Mouse (Mus musculus) embryonic facial prominence, embryonic 11.5 days (tissue): ENCODE data around the gene Tmem88b. TPM values are rescaled to one million over a fixed set of nuclear protein-coding genes. Genes with fewer than 3 reads are reported as not detected.
"Not testable (repeated sequence)": the region's sequence is repeated elsewhere in the genome, so short reads cannot be mapped to it uniquely, and the experiment has no call there.

Source experiments
- ATAC-seq: fragments of 200-750 bp; cut with Nextera tagmentation; replicated peaks from 2 replicates; pipeline ENCODE4 v1.8.0; 2017; ENCODE audit warnings: low read depth; ENCODE audit not compliant: insufficient number of reproducible peaks, low FRiP score, low TSS enrichment
- DNase-seq: peaks from one replicate; pipeline ENCODE4 v3.0.0-alpha.2; 2015; ENCODE audit warnings: low spot score
- H3K27ac ChIP-seq: fragments of 300-500 bp; sonication (generic); replicated peaks from 2 replicates; pipeline ENCODE4 v1.5.1; 2014; ENCODE audit warnings: mild to moderate bottlenecking, low read depth, low read length, control low read depth
- H3K27me3 ChIP-seq: fragments of 300-500 bp; sonication (generic); 2 replicates; pipeline ENCODE4 v1.6.1; 2014; ENCODE audit warnings: mild to moderate bottlenecking, low read length, moderate library complexity, mixed read lengths; ENCODE audit not compliant: control insufficient read depth, insufficient read depth
- H3K36me3 ChIP-seq: fragments of 300-500 bp; sonication (generic); replicated peaks from 2 replicates; pipeline ENCODE4 v1.6.1; 2014; ENCODE audit warnings: low read depth, mild to moderate bottlenecking, low read length, moderate library complexity, mixed read lengths; ENCODE audit not compliant: control insufficient read depth, insufficient read depth
- H3K4me1 ChIP-seq: fragments of 300-500 bp; sonication (generic); 2 replicates; pipeline ENCODE4 v1.6.1; 2014; ENCODE audit warnings: low read length, mixed read lengths; ENCODE audit not compliant: control insufficient read depth, insufficient read depth
- H3K4me2 ChIP-seq: fragments of 300-500 bp; sonication (generic); 2 replicates; pipeline ENCODE4 v1.6.1; 2014; ENCODE audit warnings: low read depth, mild to moderate bottlenecking, control low read depth, low read length, moderate library complexity
- H3K4me3 ChIP-seq: fragments of 300-500 bp; sonication (generic); 2 replicates; pipeline ENCODE4 v1.5.1; 2014; ENCODE audit warnings: low read depth, low read length, control low read depth
- H3K9ac ChIP-seq: fragments of 300-500 bp; sonication (generic); replicated peaks from 2 replicates; pipeline ENCODE4 v1.6.1; 2014; ENCODE audit warnings: mild to moderate bottlenecking, control low read depth, low read length
- H3K9me3 ChIP-seq: fragments of 300-500 bp; sonication (generic); replicated peaks from 2 replicates; pipeline ENCODE4 v1.6.1; 2016; ENCODE audit warnings: mild to moderate bottlenecking, low read length, inconsistent platforms, mixed read lengths; ENCODE audit not compliant: control insufficient read depth
- WGBS: fragments of 180-500 bp; shearing (Covaris S2); extraction: QIAGEN DNeasy Blood & Tissue Kit; methylation state at CpG from one replicate; pipeline ENCODE4 v1.1.7; 2014; 5-methylcytosine and 5-hydroxymethylcytosine counted together
- polyA plus RNA-seq: library from polyadenylated mRNA; unstranded; fragments of >200 nt; fragmentation: Nextera tagmentation; extraction: Ambion mirVana; gene quantifications from 2 replicates; pipeline ENCODE4 v1.2.1, GENCODE M21; 2014

The Tmem88b gene
- polyA plus RNA-seq, 1 experiment from 2014 or later: 0.18 TPM

DNA sequence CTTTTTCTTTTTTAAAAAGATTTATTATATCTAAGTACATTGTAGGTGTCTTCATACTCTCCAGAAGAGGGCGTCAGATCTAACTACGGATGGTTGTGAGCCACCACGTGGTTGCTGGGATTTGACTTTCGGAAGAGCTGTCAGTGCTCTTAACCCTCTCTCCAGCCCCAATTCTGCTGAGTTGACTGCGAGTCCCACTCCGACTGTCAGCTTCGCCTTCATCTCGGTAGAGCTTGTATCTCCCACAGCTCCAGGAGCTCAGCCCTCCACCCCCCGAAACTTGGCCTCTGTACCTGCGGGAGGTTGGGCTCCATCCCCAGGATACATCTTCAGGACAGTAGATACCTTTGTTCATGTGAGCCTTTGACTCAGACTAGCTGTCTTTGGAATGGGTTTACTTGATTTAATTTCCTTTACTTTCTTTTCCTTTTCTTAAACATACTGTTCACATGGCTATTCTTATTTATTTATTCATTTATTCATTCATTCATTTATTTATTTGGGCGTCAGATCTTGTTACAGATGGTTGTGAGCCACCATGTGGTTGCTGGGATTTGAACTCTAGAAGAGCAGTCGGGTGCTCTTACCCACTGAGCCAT lies 17.2 kb upstream of the Tmem88b start, which contains the start of gene Mrpl20:
Mrpl20 (plus strand) TSS at position 138 of the 599 bp plus-strand sequence.
- Histone ChIP-seq H3K27ac (0 out of 2 replicates have a peak within 1 kb of the TSS, but pooled peaks have one; percentile 35), H3K4me2 (peak within 1 kb of the TSS; percentile 60), H3K9me3 (no peaks in the 10 kb centered on the region), H3K9ac (peak within 1 kb of the TSS; percentile 85), H3K4me3 (peak within 1 kb of the TSS; percentile 82), H3K36me3 (no peaks in the 10 kb centered on the region; the same call in 1 of the 2 replicates), H3K27me3 (no peaks in the 10 kb centered on the region), H3K4me1 (no peaks in the 10 kb centered on the region; the same call in 1 of the 2 replicates)
- 8% methylated on average over 12 of the region's 12 CpGs for WGBS
- DNase-seq (peak; percentile 52), ATAC-seq (peak; percentile 32; the same call in 1 of the 2 replicates)

GRCm38 (mm10) chr4:155802075-155802474 lies 16.4 kb upstream of the Tmem88b start:
- Histone ChIP-seq H3K9me3 (no peaks in the 10 kb centered on the region), H3K9ac (no peak overlapping the region), H3K4me3 (no peak overlapping the region), H3K4me1 (no peaks in the 10 kb centered on the region; the same call in 1 of the 2 replicates), H3K4me2 (no peak overlapping the region), H3K27ac (no peak overlapping the region), H3K36me3 (no peaks in the 10 kb centered on the region), H3K27me3 (no peaks in the 10 kb centered on the region)
- DNase-seq: no peak
- no peak for ATAC-seq
- WGBS: 95% methylated on average over 1 of the region's 1 CpGs

DNA sequence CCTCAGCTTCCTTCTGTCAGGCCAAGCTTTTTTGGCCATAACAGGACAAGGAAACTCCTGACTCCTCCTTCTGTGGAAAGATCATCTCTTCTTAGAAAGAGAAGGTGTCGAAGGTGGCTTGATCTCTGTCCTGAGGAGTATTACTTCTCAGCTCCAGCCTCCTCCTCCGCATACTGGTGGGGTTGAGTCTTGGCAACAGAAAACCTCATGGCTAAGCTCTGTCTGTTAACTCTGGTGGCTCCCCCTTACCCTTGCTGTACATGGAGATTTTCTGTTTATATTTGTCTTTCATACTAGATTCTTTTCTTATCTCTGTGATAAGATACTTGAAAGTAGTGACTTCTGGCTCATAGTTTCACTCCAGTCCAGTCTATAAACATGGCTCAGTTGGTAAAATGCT lies 8.1 kb upstream of the Tmem88b start:
- no peaks in the 10 kb centered on the region for H3K9me3 ChIP-seq
- DNase-seq (no peak), ATAC-seq (no peak)
- WGBS: 82% methylated on average over 2 of the region's 2 CpGs
- H3K4me1 ChIP-seq: no peaks in the 10 kb centered on the region
- no peak overlapping the region for H3K4me3 ChIP-seq
- H3K27ac ChIP-seq: no peak overlapping the region
- no peak overlapping the region for H3K9ac ChIP-seq
- H3K36me3 ChIP-seq: no peaks in the 10 kb centered on the region
- H3K4me2 ChIP-seq: no peak overlapping the region
- no peaks in the 10 kb centered on the region for H3K27me3 ChIP-seq

DNA sequence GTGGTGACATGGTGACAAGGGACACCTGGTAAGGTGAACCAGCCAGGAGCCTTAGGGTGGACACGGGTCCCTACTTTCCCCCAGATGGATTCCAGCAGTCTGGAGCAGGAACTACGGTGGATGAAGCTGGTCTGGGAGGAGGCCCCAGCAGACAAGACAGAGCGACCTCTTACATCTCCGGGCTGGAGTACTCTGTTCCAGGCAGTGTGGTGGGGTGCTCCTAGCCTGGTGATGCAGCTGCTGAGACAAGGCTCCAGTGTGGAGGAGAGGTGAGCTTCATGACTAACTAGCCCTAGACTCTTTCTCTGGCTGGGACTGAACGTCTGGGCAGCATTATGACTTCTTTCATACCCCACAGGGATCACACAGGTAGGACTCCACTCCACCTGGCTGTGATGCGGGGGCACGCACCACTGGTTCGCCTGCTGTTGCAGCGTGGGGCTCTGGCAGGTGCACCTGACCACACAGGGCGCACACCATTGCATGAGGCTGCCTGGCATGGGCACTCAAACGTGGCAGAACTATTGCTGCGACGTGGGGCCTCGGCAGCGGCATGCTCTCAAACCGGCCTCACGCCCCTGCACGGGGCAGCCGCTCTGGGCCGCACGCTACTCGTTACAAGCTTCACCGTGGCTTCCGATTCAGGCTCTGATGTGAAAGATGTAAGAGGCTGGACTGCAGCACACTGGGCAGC lies 5.7 kb upstream of the Tmem88b start:
- no peak for ATAC-seq
- Histone ChIP-seq H3K4me2 (no peak overlapping the region), H3K4me3 (no peak overlapping the region), H3K27me3 (no peaks in the 10 kb centered on the region), H3K27ac (no peak overlapping the region), H3K36me3 (no peaks in the 10 kb centered on the region), H3K9ac (no peak overlapping the region), H3K4me1 (no peaks in the 10 kb centered on the region), H3K9me3 (no peaks in the 10 kb centered on the region)
- DNase-seq: no peak
- 74% methylated on average over 24 of the region's 24 CpGs for WGBS

- Histone ChIP-seq H3K4me1 (no peaks in the 10 kb centered on the region), H3K9me3 (no peaks in the 10 kb centered on the region), H3K27ac (no peak overlapping the region), H3K4me3 (no peak overlapping the region), H3K27me3 (no peaks in the 10 kb centered on the region), H3K36me3 (no peaks in the 10 kb centered on the region), H3K4me2 (no peak overlapping the region), H3K9ac (no peak overlapping the region)
- DNase-seq: no peak
- 68% methylated on average over 3 of the region's 3 CpGs for WGBS
- no peak for ATAC-seq
Measured at GRCm38 (mm10) chr4:155790650-155791161, 5.0 kb upstream of the Tmem88b start.

DNA sequence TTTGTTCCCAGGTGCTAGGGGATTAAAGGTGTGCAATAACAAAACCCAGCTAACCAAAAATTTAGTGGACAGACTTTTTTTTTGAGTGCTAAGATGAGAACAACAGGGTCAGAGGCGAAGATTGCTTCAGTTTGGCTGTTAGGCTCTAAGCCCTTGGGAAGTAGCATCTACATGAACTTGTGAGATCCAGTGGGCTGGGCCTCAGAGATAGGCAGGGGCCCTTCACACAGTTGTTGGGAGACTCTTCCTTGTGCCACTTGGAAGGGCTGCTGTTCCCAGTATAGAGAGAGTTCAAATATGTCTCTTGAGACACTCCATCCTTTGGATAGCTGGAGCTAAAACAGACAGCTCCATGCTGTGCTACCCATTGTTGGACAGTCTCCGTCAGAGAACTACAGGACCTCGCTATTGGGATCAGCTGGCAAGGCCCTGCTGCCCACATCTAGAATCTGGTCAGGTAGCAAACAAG lies 4.4 kb upstream of the Tmem88b start, which contains the start of gene Ankrd65:
Ankrd65 (plus strand) TSS at position 419 of the 469 bp plus-strand sequence.
- H3K4me3 ChIP-seq: no peak within 1 kb of the TSS
- H3K9ac ChIP-seq: no peak within 1 kb of the TSS
- H3K4me2 ChIP-seq: no peak within 1 kb of the TSS
- WGBS: 75% methylated on average over 3 of the region's 3 CpGs
- no peak within 1 kb of the TSS for H3K27ac ChIP-seq
- no peaks in the 10 kb centered on the region for H3K4me1 ChIP-seq
- no peak for DNase-seq
- H3K27me3 ChIP-seq: no peaks in the 10 kb centered on the region
- no peaks in the 10 kb centered on the region for H3K36me3 ChIP-seq
- H3K9me3 ChIP-seq: no peaks in the 10 kb centered on the region
- ATAC-seq: no peak

GRCm38 (mm10) chr4:155788833-155789232 lies 3.2 kb upstream of the Tmem88b start:
- not testable (repeated sequence) for H3K4me3 ChIP-seq, H3K36me3 ChIP-seq, H3K9me3 ChIP-seq, H3K9ac ChIP-seq, ATAC-seq, H3K4me2 ChIP-seq, H3K4me1 ChIP-seq, H3K27ac ChIP-seq, H3K27me3 ChIP-seq, DNase-seq
- WGBS: 76% methylated on average over 4 of the region's 4 CpGs

GRCm38 (mm10) chr4:155788300-155788699 lies 2.6 kb upstream of the Tmem88b start:
- H3K4me1 ChIP-seq: no peaks in the 10 kb centered on the region
- H3K4me3 ChIP-seq: no peak overlapping the region
- DNase-seq: no peak
- H3K9ac ChIP-seq: no peak overlapping the region
- H3K36me3 ChIP-seq: no peaks in the 10 kb centered on the region
- H3K27me3 ChIP-seq: no peaks in the 10 kb centered on the region
- 81% methylated on average over 3 of the region's 3 CpGs for WGBS
- H3K27ac ChIP-seq: no peak overlapping the region
- H3K4me2 ChIP-seq: no peak overlapping the region
- no peak for ATAC-seq
- no peaks in the 10 kb centered on the region for H3K9me3 ChIP-seq
